Mouse (Mus musculus) intestine, postnatal 0 days (tissue): Measurements from ENCODE around the gene Zscan12. TPM values are rescaled to one million over a fixed set of nuclear protein-coding genes. Genes with fewer than 3 reads are reported as not detected.
"Not testable (repeated sequence)": the region's sequence is repeated elsewhere in the genome, so short reads cannot be mapped to it uniquely, and the experiment has no call there.

Experiments
- ATAC-seq: fragments of 200-750 bp; cut with Nextera tagmentation; 2 replicates; pipeline ENCODE4 v1.8.0; 2017; ENCODE audit warnings: mild to moderate bottlenecking, moderate TSS enrichment, moderate library complexity
- H3K27ac ChIP-seq: fragments of 300-500 bp; sonication (generic); 2 replicates; pipeline ENCODE4 v1.5.1; 2014; ENCODE audit warnings: mild to moderate bottlenecking, low read depth, low read length, moderate library complexity
- H3K27me3 ChIP-seq: fragments of 300-500 bp; sonication (generic); replicated peaks from 2 replicates; pipeline ENCODE4 v1.6.1; 2014; ENCODE audit warnings: low read length, mixed read lengths; ENCODE audit not compliant: control insufficient read depth, insufficient read depth
- H3K36me3 ChIP-seq: fragments of 300-500 bp; sonication (generic); 2 replicates; pipeline ENCODE4 v1.6.1; 2014; ENCODE audit warnings: mild to moderate bottlenecking, moderate library complexity; ENCODE audit not compliant: control insufficient read depth, insufficient read depth
- H3K4me1 ChIP-seq: fragments of 300-500 bp; sonication (generic); replicated peaks from 2 replicates; pipeline ENCODE4 v1.6.1; 2014; ENCODE audit warnings: antibody characterized with exemption, low read length, mixed read lengths; ENCODE audit not compliant: control insufficient read depth, insufficient read depth
- H3K4me2 ChIP-seq: fragments of 300-500 bp; sonication (generic); replicated peaks from 2 replicates; pipeline ENCODE4 v1.6.1; 2014; ENCODE audit warnings: low read depth, mild to moderate bottlenecking, moderate library complexity
- H3K4me3 ChIP-seq: fragments of 300-500 bp; sonication (generic); 2 replicates; pipeline ENCODE4 v1.5.1; 2014; ENCODE audit warnings: low read depth, low read length
- H3K9ac ChIP-seq: fragments of 300-500 bp; sonication (generic); 2 replicates; pipeline ENCODE4 v1.6.1; 2014; ENCODE audit warnings: mild to moderate bottlenecking, low read depth, low read length
- H3K9me3 ChIP-seq: fragments of 300-500 bp; sonication (generic); 2 replicates; pipeline ENCODE4 v1.6.1; 2016; ENCODE audit warnings: mixed run types; ENCODE audit not compliant: control insufficient read depth
- CTCF ChIP-seq: sonication (generic); IDR thresholded peaks from 2 replicates; pipeline ENCODE4 v1.5.1; 2016; ENCODE audit warnings: low read depth, mild to moderate bottlenecking, control low read depth, antibody characterized with exemption, moderate library complexity
- WGBS: fragments of 180-500 bp; shearing (Covaris S2); extraction: QIAGEN DNeasy Blood & Tissue Kit; methylation state at CpG from one replicate; pipeline ENCODE4 v1.1.7; 2014; 5-methylcytosine and 5-hydroxymethylcytosine counted together
- polyA plus RNA-seq: library from polyadenylated mRNA; unstranded; fragments of >200 nt; fragmentation: Nextera tagmentation; extraction: Ambion mirVana; gene quantifications from 2 replicates; pipeline ENCODE4 v1.2.1, GENCODE M21; 2015

Zscan12 gene
- polyA plus RNA-seq, 1 experiment from 2014 or later = 3.9 TPM

GRCm38 (mm10) chr13:21363719-21364118 lies 1.1 kb downstream of the Zscan12 start:
- H3K9ac ChIP-seq = 0 out of 2 replicates have a peak overlapping the region, but pooled peaks have one; percentile 76
- WGBS = 66% methylated on average over 12 of the region's 12 CpGs
- H3K36me3 ChIP-seq = peaks cover 5% of the 10 kb centered on the region
- H3K4me1 ChIP-seq = peaks cover 7% of the 10 kb centered on the region; the same call in 1 of the 2 replicates
- peak; percentile 39 for TF ChIP-seq CTCF
- ATAC-seq = no peak
- no peak overlapping the region for H3K27ac ChIP-seq
- peak overlapping the region; percentile 85 for H3K4me2 ChIP-seq
- no peaks in the 10 kb centered on the region for H3K9me3 ChIP-seq
- peak overlapping the region; percentile 82; the same call in 1 of the 2 replicates for H3K4me3 ChIP-seq
- H3K27me3 ChIP-seq = no peaks in the 10 kb centered on the region

- Histone ChIP-seq H3K27ac (no peak overlapping the region), H3K4me2 (no peak overlapping the region), H3K4me3 (no peak overlapping the region), H3K4me1 (peaks cover 7% of the 10 kb centered on the region; the same call in 1 of the 2 replicates), H3K36me3 (peaks cover 26% of the 10 kb centered on the region), H3K9me3 (no peaks in the 10 kb centered on the region), H3K9ac (no peak overlapping the region), H3K27me3 (no peaks in the 10 kb centered on the region)
- no peak for TF ChIP-seq CTCF
- ATAC-seq = no peak
- 76% methylated on average over 6 of the region's 6 CpGs for WGBS
Measured at GRCm38 (mm10) chr13:21366635-21367034, 4.0 kb downstream of the Zscan12 start.

- 89% methylated on average over 2 of the region's 2 CpGs for WGBS
- H3K36me3 ChIP-seq = peaks cover 26% of the 10 kb centered on the region
- no peak overlapping the region for H3K4me2 ChIP-seq
- no peak overlapping the region for H3K4me3 ChIP-seq
- no peak overlapping the region for H3K9ac ChIP-seq
- ATAC-seq = no peak
- H3K4me1 ChIP-seq = no peaks in the 10 kb centered on the region
- TF ChIP-seq CTCF = no peak
- no peak overlapping the region for H3K27ac ChIP-seq
- H3K9me3 ChIP-seq = no peaks in the 10 kb centered on the region
- H3K27me3 ChIP-seq = no peaks in the 10 kb centered on the region
Measured at GRCm38 (mm10) chr13:21372700-21373099, 10.1 kb downstream of the Zscan12 start.

- no peaks in the 10 kb centered on the region for H3K36me3 ChIP-seq
- no peak overlapping the region for H3K27ac ChIP-seq
- H3K27me3 ChIP-seq = no peaks in the 10 kb centered on the region
- H3K4me3 ChIP-seq = no peak overlapping the region
- H3K9me3 ChIP-seq = no peaks in the 10 kb centered on the region
- ATAC-seq = no peak
- no peaks in the 10 kb centered on the region for H3K4me1 ChIP-seq
- H3K4me2 ChIP-seq = no peak overlapping the region
- TF ChIP-seq CTCF = no peak
- 82% methylated on average over 2 of the region's 2 CpGs for WGBS
- no peak overlapping the region for H3K9ac ChIP-seq
Measured at GRCm38 (mm10) chr13:21377773-21378172, 15.2 kb downstream of the Zscan12 start.

GRCm38 (mm10) chr13:21395211-21395610 lies 32.6 kb downstream of the Zscan12 start:
- ATAC-seq = no peak
- H3K36me3 ChIP-seq = peaks cover 57% of the 10 kb centered on the region

GRCm38 (mm10) chr13:21395623-21396022 lies 33.0 kb downstream of the Zscan12 start:
- no peak for TF ChIP-seq CTCF
- whole genome bisulfite sequencing = 88% methylated on average over 6 of the region's 6 CpGs
- peaks cover 53% of the 10 kb centered on the region for H3K36me3 ChIP-seq

More at GRCm38 (mm10) chr13:21395211-21395610, 32.6 kb downstream of the Zscan12 start:
- TF ChIP-seq CTCF = no peak
- Histone ChIP-seq H3K4me1 (0 out of 2 replicates have a peak, but pooled peaks cover 3% of the 10 kb centered on the region), H3K4me3 (no peak overlapping the region), H3K27me3 (no peaks in the 10 kb centered on the region), H3K27ac (no peak overlapping the region), H3K9ac (no peak overlapping the region), H3K9me3 (no peaks in the 10 kb centered on the region), H3K4me2 (no peak overlapping the region)
- WGBS = 95% methylated on average over 1 of the region's 1 CpGs

GRCm38 (mm10) chr13:21396048-21396447 lies 33.4 kb downstream of the Zscan12 start:
- not testable (repeated sequence) for H3K4me3 ChIP-seq, H3K27ac ChIP-seq, H3K9ac ChIP-seq, H3K4me2 ChIP-seq, H3K27me3 ChIP-seq, ATAC-seq, H3K9me3 ChIP-seq, H3K4me1 ChIP-seq
- peaks cover 49% of the 10 kb centered on the region for H3K36me3 ChIP-seq
- WGBS = 98% methylated on average over 18 of the region's 18 CpGs

More at GRCm38 (mm10) chr13:21395623-21396022, 33.0 kb downstream of the Zscan12 start:
- H3K27ac ChIP-seq = no peak overlapping the region
- no peaks in the 10 kb centered on the region for H3K27me3 ChIP-seq
- H3K4me3 ChIP-seq = no peak overlapping the region
- no peaks in the 10 kb centered on the region for H3K9me3 ChIP-seq
- no peak for ATAC-seq
- no peak overlapping the region for H3K9ac ChIP-seq
- 0 out of 2 replicates have a peak, but pooled peaks cover 3% of the 10 kb centered on the region for H3K4me1 ChIP-seq
- H3K4me2 ChIP-seq = no peak overlapping the region
